Mouse (Mus musculus) heart, postnatal 36 days (tissue): ENCODE results near the gene Zc3h7b. TPM values are rescaled to one million over a fixed set of nuclear protein-coding genes. Genes with fewer than 3 reads are reported as not detected.

Source experiments
- DNase-seq, 2 experiments: peaks; one replicate each; pipeline ENCODE4 v3.0.0; 2021 to 2022
- intact Hi-C: fragments of 180-260 bp; cut with DNase I; formaldehyde crosslinking; loops from one replicate; pipeline ENCODE4 v1.15.1; 2025
- total RNA-seq, 2 experiments: library from RNA; stranded (reverse); gene quantifications; 2 replicates each; pipeline ENCODE4 v1.2.3; 2021

Zc3h7b gene
- total RNA-seq, 2 experiments from 2014 or later: 73.7 to 73.9 TPM

DNA sequence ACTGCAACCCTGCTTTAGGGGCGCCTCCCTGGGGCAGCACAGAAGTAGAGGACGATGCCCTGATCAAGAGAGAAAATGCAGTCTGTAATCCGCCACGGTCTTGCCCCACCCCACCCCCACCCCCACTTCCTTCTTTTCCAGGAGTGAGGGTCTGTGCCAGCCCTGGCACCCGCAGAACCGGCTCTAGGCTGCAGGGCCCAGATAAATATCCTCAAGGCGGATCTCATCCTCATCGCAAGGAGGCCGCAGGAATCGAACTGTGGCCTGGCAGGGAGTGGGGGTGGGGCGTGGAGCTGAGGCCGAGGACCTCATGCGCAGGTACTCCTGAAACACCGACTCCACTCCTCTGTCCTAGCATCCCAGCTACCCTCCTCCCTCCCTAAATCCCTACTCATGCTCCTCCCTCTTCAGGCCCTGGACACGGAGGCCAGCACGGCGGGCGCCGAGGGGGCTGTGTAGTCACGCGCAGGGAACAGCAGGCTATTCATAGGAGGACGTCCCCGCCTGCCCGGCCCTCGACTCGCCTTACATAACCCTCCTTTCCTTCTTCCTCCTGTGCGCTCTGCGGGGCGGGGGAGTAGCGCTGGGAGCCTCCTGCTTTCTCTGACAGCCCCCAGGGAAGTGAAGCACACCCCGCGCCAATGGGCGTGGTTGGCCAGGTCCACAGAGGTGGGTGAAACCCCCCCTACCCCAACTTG, 91.4 kb downstream of the Zc3h7b start:
- intact Hi-C loops: no loop called here
- DNase-seq: peak; percentile 85 to 89

DNA sequence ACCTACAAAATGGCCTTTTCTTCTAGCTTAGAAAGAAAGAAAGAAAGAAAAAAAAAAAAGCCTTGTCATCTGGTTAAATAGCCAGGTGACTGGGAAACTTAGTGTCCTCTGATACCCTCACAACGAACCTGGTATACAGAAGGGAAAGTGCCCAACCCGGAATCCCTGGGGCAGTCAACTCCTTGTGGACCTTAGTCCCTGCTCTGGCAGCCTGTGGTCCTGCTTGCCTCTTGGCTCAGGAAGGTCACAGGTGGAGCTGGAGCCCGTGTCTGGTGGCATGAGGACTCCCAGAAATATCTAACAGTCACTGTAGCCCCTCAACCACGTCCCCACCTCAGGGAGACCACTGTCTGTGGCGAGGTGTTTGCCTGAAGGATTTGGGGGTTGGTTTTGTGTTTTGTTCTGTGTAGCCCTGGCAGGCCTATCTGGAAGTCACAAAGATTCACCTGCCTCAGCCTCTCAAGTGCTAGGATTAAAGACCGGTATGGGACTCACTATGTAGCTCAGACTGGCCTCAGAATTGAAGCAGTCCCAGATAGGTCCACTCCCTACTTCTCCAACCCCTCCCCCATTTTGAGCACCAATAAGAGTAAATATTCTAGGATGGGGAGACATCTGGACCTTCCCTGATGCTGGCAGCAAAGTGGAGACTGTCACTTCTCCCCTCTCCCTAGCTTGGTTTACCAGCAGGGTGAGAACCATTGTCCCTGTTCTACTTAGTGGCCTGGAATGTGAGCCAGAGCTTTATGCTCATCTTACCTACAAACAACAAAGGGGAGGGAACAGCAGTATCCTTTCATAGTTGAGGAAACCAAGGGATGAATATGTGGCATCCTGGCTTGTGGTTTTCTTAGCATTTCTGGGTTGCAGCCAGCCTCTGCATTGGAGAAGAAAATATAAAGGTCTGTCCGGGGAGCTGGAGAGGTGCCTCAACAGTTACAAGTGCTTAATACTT, 92.4 kb downstream of the Zc3h7b start:
- intact Hi-C loops: no loop called here

DNA sequence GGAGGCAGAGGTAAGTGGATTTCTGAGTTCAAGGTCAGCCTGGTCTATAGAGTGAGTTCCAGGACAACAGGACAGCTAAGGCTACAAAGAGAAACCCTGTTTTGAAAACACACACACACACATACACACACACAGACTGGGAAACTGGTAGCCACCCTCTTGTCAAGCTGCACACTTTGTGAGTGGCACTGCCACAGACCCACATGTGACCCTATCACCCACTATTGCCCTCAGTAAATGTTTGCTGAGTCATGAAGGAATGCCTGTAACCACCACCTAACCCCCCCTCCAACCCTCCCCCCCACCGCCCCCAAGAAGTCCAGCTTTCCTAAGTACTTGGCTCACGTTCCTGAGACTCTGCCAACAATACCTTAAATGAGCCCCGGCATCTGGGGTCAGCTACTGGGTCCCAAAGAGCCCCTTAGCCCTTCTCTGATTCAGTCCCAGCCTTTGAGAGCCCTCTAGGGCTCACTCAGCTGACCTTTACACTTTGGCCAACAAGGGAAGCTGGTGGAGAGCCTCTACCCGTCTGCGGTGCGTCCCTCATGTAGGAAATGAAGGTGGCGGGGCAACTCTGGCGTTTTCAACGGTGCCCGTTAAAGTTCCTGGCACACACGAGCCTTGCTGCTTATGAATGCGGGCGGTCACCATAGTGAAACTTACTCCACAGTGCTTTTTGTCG, 93.8 kb downstream of the Zc3h7b start:
- intact Hi-C loops: no loop called here
- DNase-seq: no peak

More for the DNA sequence above, 92.4 kb downstream of the Zc3h7b start:
- DNase-seq: no peak

DNA sequence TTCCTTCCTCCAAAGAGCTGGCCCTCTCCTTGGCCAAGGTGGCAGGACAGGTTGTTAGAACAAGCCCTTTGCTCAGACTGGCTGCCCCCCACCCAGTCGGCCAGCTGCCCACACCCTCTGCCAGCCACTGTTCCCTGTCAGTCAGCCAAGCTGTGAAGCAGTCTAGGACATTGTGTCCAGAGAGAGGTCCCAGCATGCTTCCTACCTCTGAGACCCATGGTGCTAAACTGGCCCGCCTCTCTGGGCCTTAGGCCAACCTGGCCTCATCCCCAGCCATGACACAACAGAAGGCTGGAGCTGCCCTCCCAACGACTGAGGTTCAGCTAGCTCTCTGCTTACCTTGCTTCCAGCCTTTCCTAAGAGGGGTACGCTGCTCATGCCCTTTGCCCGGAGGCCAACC, 94.8 kb downstream of the Zc3h7b start:
- DNase-seq: peak; percentile 89
- intact Hi-C loops: no loop called here

DNA sequence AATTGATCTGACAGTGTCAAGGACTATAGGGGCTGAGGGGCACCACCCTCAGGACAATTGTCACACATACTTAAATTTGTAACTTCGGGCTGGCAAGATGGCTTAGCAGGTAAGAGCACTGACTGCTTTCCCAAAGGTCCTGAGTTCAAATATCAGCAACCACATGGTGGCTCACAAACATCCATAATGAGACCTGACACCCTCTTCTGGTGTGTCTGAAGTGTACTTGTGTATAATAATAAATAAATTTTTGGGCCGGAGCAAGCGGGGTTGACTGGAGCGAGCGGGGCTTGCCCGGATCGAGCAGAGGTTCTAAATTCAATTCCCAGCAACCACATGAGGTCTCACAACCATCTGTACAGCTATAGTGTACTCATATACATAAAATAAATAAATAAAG, 95.4 kb downstream of the Zc3h7b start:
- DNase-seq: no peak
- intact Hi-C loops: no loop called here

DNA sequence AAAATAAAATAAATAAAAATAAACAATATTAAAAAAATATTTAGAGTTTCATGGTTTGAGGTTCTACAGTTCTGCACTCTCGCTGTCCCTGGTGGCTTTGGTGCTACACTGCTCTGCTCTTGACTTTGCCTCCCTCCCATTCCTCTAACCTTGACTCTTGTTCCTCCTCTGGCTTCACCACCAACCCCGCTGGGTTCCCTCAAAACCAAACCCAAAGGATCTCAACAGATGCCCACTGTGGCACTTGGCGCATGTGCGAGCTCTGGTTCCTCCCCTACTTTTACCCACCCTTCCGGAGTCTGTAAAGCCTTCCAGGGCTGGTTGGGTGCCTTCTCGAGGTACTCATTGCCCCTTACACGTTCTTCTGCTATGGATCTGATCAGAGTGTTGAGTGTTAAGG, 97.4 kb downstream of the Zc3h7b start:
- no peak for DNase-seq
- intact Hi-C loops: no loop called here

DNA sequence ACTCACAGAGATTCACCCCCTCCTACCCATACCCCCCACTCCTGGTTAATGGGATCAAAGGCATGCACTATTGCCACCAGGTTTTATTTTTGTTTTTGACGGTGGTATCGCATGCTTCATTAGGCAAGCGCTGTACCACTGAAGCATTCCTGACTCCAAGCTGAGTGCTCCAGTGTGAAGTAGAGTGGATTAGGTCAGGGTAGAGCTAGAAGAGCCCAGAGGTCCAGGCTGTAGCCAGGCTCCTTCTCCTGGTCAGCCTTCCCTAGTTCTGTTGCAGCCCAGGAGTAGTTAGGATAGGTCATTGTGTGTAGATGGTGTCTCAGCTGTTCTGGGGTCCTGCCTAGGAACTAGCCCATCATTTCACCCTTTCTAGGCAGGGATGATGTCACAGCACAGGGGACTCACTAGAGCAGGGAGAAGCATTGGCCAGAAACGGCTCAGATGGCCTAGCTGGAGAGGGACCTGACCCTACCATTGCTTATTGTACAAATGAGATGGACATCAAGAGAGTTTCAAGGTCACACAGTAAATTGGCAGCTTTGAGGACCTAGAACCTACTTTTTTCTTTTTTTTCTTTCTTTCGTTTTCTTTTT, 100.3 kb downstream of the Zc3h7b start:
- no peak for DNase-seq
- intact Hi-C loops: no loop called here

DNA sequence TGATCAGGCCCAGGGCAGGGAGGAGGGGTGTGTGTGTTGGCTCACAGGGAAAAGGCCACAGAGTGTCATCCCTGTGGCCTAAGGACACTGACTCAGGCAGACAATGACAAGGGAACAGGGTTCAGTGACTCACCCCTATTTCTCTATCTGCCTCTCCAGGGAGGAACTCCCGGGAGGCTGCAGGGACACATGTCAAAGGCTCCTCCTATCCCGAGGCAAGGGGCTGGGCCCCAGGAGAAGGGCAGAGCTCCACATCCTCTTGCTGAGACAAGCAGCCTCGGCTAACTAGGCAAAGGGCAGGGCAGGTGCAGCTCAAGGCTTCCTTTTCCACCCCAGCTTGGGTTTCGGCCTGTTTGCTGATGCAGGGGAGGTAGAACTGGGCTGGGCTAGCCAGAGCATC, 100.9 kb downstream of the Zc3h7b start:
- DNase-seq: peak; percentile 58 to 76
- intact Hi-C loops: no loop called here

Other genes starting within 250 kb of the Zc3h7b start
- 10 to 100 TPM; 45.4 to 55.0 TPM for gene Ep300, start 159.7 kb upstream of the Zc3h7b start, total RNA-seq
- gene L3mbtl2, start 81.2 kb upstream of the Zc3h7b start, total RNA-seq: 10 to 100 TPM in 1 of 2 experiments, 1 to 10 TPM in 1; 9.4 to 11.0 TPM
- gene Chadl, start 47.8 kb upstream of the Zc3h7b start, total RNA-seq: 1 to 10 TPM; 1.5 to 2.1 TPM
- 10 to 100 TPM; 24.9 to 25.1 TPM for gene Rangap1, start 473 bp downstream of the Zc3h7b start, total RNA-seq
- gene Tef, start 57.4 kb downstream of the Zc3h7b start, total RNA-seq: 100 to 1,000 TPM; 123 to 132 TPM
- gene Tob2, start 113.7 kb downstream of the Zc3h7b start, total RNA-seq: 100 to 1,000 TPM in 1 of 2 experiments, 10 to 100 TPM in 1; 74.9 to 130 TPM
- 10 to 100 TPM; 35.0 to 39.8 TPM for gene Phf5a, start 126.9 kb downstream of the Zc3h7b start, total RNA-seq
- 1,000 to 10,000 TPM; 2,177 to 2,250 TPM for gene Aco2, start 127.3 kb downstream of the Zc3h7b start, total RNA-seq
- 10 to 100 TPM in 1 of 2 experiments, 1 to 10 TPM in 1; 9.0 to 10.6 TPM for gene Polr3h, start 181.2 kb downstream of the Zc3h7b start, total RNA-seq
- gene Csdc2, start 191.7 kb downstream of the Zc3h7b start, total RNA-seq: 10 to 100 TPM; 72.5 to 86.4 TPM
- 10 to 100 TPM; 24.8 to 26.0 TPM for gene Pmm1, start 215.9 kb downstream of the Zc3h7b start, total RNA-seq
- gene 1700029P11Rik, start 235.5 kb downstream of the Zc3h7b start, total RNA-seq: not detected
- gene Xrcc6, start 242.8 kb downstream of the Zc3h7b start, total RNA-seq: 10 to 100 TPM; 25.0 to 26.5 TPM